Mouse (Mus musculus) ovary, adult 18-20 months (tissue): ENCODE measurements at regions not wholly inside any gene's neighbourhood (a gene's known extent, or its start where the extent isn't known, plus 50 kb on each side); places are given as distances from the start of the nearest gene placed in this dataset.

Source experiments
- DNase-seq: peaks from one replicate; pipeline ENCODE4 v3.0.0; 2022; ENCODE audit warnings: low spot score, mixed read lengths

GRCm38 (mm10) chr7:70575614-70576013, 209.1 kb upstream of the Nr2f2 start:
- no peak for DNase-seq

- DNase-seq: no peak
Observed at GRCm38 (mm10) chr7:70574194-70574593, 207.7 kb upstream of the Nr2f2 start.

DNA sequence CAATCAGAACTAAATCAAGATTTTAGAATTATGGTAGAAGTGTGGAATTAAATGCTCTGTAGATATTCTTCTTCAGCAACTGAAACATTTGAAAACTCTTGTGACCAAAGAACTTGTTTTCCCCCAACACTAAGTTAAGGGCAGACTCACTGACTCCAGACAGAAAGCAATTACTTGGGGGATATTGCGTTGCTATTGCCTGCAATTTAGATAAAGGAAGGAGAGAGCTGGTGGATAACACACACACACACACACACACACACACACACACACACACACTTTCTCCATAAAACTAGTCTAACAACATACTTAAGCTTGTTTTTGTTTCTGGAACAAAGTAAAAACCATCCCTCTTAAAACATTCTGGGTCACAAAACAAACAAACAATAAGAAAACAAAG, 198.5 kb upstream of the Nr2f2 start:
- DNase-seq: no peak

- no peak for DNase-seq
Observed at GRCm38 (mm10) chr7:70548936-70549450, 182.5 kb upstream of the Nr2f2 start.

DNA sequence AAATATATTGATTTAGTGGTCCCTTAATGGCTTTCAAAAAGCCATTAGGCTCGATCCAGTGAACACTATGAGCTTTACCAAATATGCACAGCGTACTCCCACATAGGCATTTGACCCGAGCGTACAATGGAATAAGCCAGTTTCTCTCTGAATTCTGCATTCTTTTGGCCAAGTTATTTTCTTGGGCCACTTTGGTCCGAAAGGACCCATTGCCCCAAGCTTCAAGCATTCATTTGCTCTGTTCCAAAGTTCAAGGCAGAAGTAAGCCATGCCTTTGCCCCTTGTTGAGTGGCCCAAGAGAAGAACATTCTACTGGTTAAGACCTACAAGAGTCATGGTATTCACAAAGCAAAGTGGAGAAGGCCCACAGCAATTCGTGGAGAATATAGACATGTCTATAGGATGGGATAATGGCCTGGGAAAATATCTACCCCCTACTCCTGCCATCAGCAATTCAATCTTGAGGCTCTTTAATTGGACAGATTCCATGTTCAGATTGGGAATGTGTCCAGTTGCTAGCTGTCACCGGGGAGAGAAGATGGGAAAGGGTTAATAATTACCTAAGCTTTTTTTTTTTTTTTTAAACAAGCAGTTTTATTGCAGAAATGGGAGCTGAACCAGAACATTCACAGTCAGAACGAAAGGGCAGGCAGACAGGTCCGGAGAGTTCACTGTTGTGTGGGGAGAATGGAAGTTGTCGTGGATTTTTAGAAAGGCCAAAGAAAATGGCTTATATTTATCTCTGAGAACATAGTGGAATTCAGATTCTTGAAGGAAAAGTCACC, 175.5 kb upstream of the Nr2f2 start:
- no peak for DNase-seq

DNA sequence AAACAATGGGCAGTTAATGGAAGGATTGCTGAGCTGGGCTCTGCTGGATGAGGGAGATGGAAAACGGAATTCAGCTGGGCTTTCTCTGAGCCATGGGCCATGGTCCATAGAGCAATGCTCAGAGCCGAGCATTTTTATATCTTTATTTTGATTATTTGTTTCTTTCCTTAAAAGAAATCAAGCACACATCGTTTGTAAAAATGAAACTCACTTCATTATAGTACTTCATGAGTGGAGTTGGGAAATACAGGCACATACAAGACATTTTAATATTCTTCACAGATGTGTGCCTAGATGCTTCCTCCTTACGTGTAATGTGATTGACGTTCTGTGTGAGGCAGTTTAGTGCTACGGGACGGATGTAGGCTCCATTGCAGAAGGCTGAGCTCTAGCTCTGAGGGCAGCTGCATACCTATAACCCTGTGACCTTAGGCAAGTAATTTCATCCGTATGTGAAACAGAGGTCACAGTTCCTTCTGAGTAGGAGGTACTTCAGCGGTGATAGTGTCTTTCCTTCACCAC, 172.6 kb upstream of the Nr2f2 start:
- no peak for DNase-seq

- DNase-seq: no peak
Observed at GRCm38 (mm10) chr7:70536046-70536445, 169.5 kb upstream of the Nr2f2 start.

- no peak for DNase-seq
Observed at GRCm38 (mm10) chr7:70533552-70533951, 167.0 kb upstream of the Nr2f2 start.

GRCm38 (mm10) chr7:70527921-70528320, 161.4 kb upstream of the Nr2f2 start:
- DNase-seq: no peak

DNA sequence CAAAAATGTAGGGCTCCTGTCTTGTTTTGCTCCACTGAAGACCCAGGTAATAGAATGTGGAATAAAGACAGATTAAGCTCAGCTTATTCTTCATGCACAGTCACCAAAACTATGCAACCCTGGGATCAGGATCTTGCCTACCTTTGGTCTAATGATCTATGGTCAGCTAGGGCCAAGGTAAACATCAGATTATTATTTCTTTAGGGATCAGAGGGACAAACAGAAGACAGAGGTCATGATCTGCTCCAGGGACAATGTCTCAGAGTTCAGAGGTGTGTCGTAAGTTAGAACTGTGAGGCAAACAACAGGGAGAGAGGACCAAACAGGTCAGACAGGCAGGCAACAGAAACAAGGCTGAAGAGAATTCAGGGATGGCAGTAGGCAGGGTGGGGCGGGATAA, 158.8 kb upstream of the Nr2f2 start:
- DNase-seq: no peak

GRCm38 (mm10) chr7:70524744-70525143, 158.2 kb upstream of the Nr2f2 start:
- DNase-seq: no peak

- DNase-seq: no peak
Observed at GRCm38 (mm10) chr7:70524251-70524650, 157.7 kb upstream of the Nr2f2 start.

DNA sequence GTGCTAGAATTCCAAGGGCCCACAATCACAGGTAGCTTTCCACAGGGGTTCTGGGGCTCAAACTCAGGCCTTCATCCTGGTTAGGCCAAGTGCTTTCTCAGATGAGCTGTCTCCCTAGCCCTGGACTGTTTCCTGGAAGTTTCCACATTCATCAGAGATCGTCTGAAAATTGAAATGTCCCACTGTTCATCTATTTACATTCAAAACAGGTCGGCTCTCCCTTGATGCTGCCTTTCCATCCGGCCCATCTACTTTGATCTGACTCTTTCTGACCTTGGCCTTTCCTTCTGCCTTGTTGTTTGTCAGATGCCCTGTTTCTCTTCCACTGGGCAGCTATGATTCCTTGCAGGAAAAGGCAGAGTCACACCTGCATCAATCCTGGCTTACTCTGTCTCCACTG, 150.2 kb upstream of the Nr2f2 start:
- DNase-seq: no peak

GRCm38 (mm10) chr7:70515341-70515851, 148.9 kb upstream of the Nr2f2 start:
- no peak for DNase-seq

GRCm38 (mm10) chr7:70514666-70515065, 148.1 kb upstream of the Nr2f2 start:
- no peak for DNase-seq

GRCm38 (mm10) chr7:70512354-70512753, 145.8 kb upstream of the Nr2f2 start:
- no peak for DNase-seq

GRCm38 (mm10) chr7:70505671-70506181, 139.2 kb upstream of the Nr2f2 start:
- peak; percentile 26 for DNase-seq

DNA sequence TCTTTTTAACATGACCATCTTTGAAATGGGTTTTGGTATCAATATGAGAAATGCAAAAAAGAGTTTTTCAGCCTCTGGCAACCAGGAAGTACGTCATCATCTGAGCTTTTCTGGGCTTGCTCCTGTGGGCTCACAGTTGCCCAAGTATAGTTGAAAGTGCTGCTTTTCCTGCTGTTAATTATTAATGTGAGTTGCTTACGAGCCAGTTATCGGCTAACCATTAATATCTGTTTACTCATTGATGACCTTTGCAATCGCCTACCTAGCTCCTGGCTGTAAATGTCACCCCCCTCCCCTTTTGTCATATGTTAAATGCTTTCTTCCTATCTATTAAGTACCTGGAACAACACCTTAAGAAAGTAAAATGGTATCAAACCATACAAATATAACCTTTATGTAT, 135.3 kb upstream of the Nr2f2 start:
- DNase-seq: no peak

DNA sequence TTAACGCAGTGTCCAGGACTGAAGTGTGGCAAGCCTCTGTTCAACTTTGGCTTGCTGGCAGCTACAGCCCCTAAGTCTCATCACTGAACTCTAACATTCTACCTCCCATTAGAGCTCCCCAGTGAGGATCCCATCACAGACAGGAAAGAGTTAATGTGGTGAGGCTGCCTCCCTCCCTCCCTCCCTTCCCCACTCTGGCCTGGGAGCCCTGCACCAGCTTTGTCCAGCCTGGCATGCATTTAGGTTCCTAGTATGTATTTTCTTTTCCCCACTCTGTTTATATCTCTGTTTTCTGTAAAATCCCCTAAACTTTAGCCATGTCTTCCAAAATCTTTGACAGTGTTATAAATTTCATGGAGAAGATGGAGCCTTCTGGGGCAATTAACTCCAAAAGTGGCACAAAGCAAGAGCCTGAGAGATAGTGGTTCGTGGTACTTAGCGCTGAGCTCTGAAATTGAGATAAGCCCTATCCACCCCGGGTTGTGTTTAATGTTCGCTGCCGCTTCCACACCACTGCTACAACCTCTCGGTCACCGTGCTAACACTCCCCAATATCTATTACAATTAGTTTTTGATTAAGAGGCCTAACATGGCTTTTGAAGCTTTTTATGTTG, 130.1 kb upstream of the Nr2f2 start:
- no peak for DNase-seq

GRCm38 (mm10) chr7:70484201-70484600, 117.7 kb upstream of the Nr2f2 start:
- DNase-seq: no peak

GRCm38 (mm10) chr7:70483536-70483935, 117.0 kb upstream of the Nr2f2 start:
- DNase-seq: no peak

GRCm38 (mm10) chr7:70481880-70482279, 115.3 kb upstream of the Nr2f2 start:
- DNase-seq: no peak

DNA sequence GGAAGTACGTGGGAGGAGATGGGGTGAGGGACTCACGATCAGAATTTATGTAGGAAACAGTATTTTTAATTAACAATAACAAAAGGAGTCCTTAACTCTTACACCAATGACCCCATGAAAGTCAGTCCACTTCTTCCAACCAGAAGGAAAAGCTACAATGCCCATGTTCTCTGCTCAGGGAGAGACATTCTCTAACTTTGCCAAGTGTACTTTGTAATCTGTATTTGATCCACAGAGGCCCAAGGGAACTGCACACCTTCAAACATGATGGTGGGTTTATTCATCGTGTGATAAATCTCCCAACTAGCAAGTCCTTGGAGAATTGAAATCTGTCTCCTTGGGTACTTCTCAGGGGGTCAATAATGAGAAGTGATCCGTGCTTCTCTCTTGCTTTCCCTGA, 106.3 kb upstream of the Nr2f2 start:
- no peak for DNase-seq
